9 mouse cellular contexts compared by ENCODE assay signal in the genomic region with DNA sequence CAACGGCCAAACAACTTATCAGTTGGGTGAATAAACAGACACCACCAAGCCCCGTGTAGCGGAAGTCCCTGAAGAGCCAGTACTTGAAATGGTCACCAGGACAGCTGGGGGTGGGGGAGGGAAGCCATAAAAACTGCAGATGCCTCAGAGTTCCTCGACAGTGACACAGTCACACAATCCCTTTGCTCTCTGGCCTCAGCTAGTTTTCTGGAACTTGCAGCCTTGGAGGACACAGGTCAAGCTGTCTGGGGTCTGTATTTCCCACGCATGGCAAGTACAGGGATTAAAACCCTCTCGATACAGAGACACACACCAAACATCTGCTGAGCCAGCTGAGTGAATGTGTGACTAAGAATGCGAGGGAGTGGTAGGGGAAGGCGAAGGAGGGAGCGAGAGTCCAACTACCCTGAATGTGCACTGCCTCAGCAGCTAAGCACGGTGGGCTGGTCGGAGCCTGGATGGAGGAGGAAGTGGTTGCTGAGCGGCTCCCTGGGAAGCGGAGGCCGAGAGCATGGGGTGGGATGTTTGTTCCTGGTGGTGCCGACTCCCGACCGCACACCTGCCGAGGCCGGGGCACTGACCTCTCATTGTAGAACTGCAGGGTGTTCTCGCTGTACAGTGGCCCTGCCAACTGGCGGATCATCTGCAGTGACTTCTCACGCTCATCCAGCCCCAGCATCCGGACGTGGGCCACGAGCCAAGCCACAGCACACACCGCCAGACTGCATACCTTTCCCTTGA. TPM values are rescaled to one million over a fixed set of nuclear protein-coding genes. Genes with fewer than 3 reads are reported as not detected.
DNase-seq lines count a peak whose midpoint lies in the region; ATAC-seq and TF ChIP-seq lines count a peak whose summit lies in the region.
"Had no signal": no experiment of that assay in that cellular context is flagged by ENCODE, and none has a peak within 500 bp of the region (broad histone marks: within the 10 kb centered on the region; RNA-seq: fewer than 3 reads in every experiment).

No protein-coding gene starts in this region.

- H3K4me2 ChIP-seq in heart, embryonic 11.5 days: no peak overlapping the region
- H3K4me2 ChIP-seq in midbrain, embryonic 15.5 days: no peak overlapping the region

- no peak for TF ChIP-seq CTCF in olfactory bulb, adult 2 months (IDR thresholded peaks at IDR 0.05; ENCODE audit: insufficient read depth, low read depth, low read length)

- TF ChIP-seq POLR2A in olfactory bulb, adult 2 months (IDR thresholded peaks at IDR 0.05; ENCODE audit: insufficient read depth, low read depth, low read length): no peak

- no peaks in the 10 kb centered on the region for H3K27me3 ChIP-seq in heart, embryonic 11.5 days (ENCODE audit: control insufficient read depth, insufficient read depth, low read length)
- no peaks in the 10 kb centered on the region for H3K27me3 ChIP-seq in midbrain, embryonic 15.5 days (replicated peaks)

- 78% methylated on average over 26 of the region's 26 CpGs for WGBS in heart, embryonic 11.5 days (ENCODE audit: insufficient replicate concordance)
- WGBS in olfactory bulb, adult 2 months: 69% methylated on average over 26 of the region's 26 CpGs
- WGBS in midbrain, embryonic 15.5 days: 88% methylated on average over 26 of the region's 26 CpGs

- no peaks in the 10 kb centered on the region for H3K9me3 ChIP-seq in heart, embryonic 11.5 days (replicated peaks; ENCODE audit: control insufficient read depth, low read length)
- H3K9me3 ChIP-seq in midbrain, embryonic 15.5 days: no peaks in the 10 kb centered on the region

- peaks cover 35% of the 10 kb centered on the region for H3K36me3 ChIP-seq in heart, embryonic 11.5 days (ENCODE audit: control insufficient read depth, insufficient read depth, low read length)
- peaks cover 50% of the 10 kb centered on the region for H3K36me3 ChIP-seq in midbrain, embryonic 15.5 days (replicated peaks)

- DNase-seq in right cerebral cortex, adult 2 months (ENCODE audit: low spot score in 2 of 2): peak; percentile 41 to 50
- DNase-seq in right cerebral cortex, postnatal 4 days: no peak
- DNase-seq in kidney, postnatal 36 days: peak; percentile 84 to 89
- DNase-seq in adrenal gland, adult 8-10 months: no peak

- peak overlapping the region; percentile 46; the same call in 1 of the 2 replicates for H3K27ac ChIP-seq in heart, embryonic 11.5 days (ENCODE audit: low read depth, low read length)
- peak overlapping the region; percentile 17; the same call in 1 of the 2 replicates for H3K27ac ChIP-seq in olfactory bulb, adult 2 months (ENCODE audit: insufficient read depth, low read depth, low read length)
- H3K27ac ChIP-seq in midbrain, embryonic 15.5 days: no peak overlapping the region

- H3K9ac ChIP-seq in heart, embryonic 11.5 days (ENCODE audit: low read depth, low read length): no peak overlapping the region
- H3K9ac ChIP-seq in midbrain, embryonic 15.5 days: no peak overlapping the region

- no peak overlapping the region for H3K4me3 ChIP-seq in heart, embryonic 11.5 days (ENCODE audit: low read depth, low read length)
- H3K4me3 ChIP-seq in olfactory bulb, adult 2 months (ENCODE audit: insufficient read depth, low read depth, low read length): no peak overlapping the region
- no peak overlapping the region for H3K4me3 ChIP-seq in midbrain, embryonic 15.5 days

- H3K4me1 ChIP-seq in heart, embryonic 11.5 days (ENCODE audit: control insufficient read depth, insufficient read depth, low read length): peaks cover 13% of the 10 kb centered on the region
- peaks cover 15% of the 10 kb centered on the region for H3K4me1 ChIP-seq in olfactory bulb, adult 2 months (ENCODE audit: control insufficient read depth, insufficient read depth, low read length)
- no peaks in the 10 kb centered on the region for H3K4me1 ChIP-seq in midbrain, embryonic 15.5 days

- no peak for ATAC-seq in heart, embryonic 11.5 days (replicated peaks; ENCODE audit: insufficient number of reproducible peaks, low FRiP score, low TSS enrichment)
- ATAC-seq in erythroblast, adult 5-6 weeks (replicated peaks; ENCODE audit: low FRiP score, poor library complexity, severe bottlenecking): no peak
- ATAC-seq in midbrain, embryonic 15.5 days (replicated peaks): no peak

RNA-seq across cellular contexts. Expression of gene Csf3, which starts 8.1 kb away (rescaled TPM):
- not detected in 2 replicates for polyA plus RNA-seq in heart, embryonic 11.5 days (2014; fragmentation: Nextera tagmentation; extraction: Ambion mirVana)
- polyA plus RNA-seq in olfactory bulb, adult 2 months (2012; ENCODE audit: insufficient read depth, insufficient read length, low replicate concordance, missing spikeins): not detected in 2 replicates
- not detected in 2 replicates for total RNA-seq in erythroblast, adult 5-6 weeks (2015; ENCODE audit: low replicate concordance)
- total RNA-seq in erythroblast, adult 5-6 weeks (2017; ENCODE audit: low replicate concordance): not detected in 2 replicates
- not detected for total RNA-seq in adrenal gland, adult 8-10 months (2022)
- polyA plus RNA-seq in midbrain, embryonic 15.5 days (2015; fragmentation: Nextera tagmentation; extraction: Ambion mirVana): not detected in 2 replicates
- total RNA-seq: left cerebral cortex, postnatal 10 days had no signal

RNA-seq across cellular contexts. Expression of gene Med24, which starts 20.1 kb away (rescaled TPM):
- 31.6 and 42.1 TPM in 2 replicates for polyA plus RNA-seq in heart, embryonic 11.5 days (2014; fragmentation: Nextera tagmentation; extraction: Ambion mirVana)
- polyA plus RNA-seq in olfactory bulb, adult 2 months (2012; ENCODE audit: insufficient read depth, insufficient read length, low replicate concordance, missing spikeins): not detected in 2 replicates
- total RNA-seq in erythroblast, adult 5-6 weeks (2015; ENCODE audit: low replicate concordance): 8.8 and 17.3 TPM in 2 replicates
- 10.3 and 17.6 TPM in 2 replicates for total RNA-seq in erythroblast, adult 5-6 weeks (2017; ENCODE audit: low replicate concordance)
- total RNA-seq in adrenal gland, adult 8-10 months (2022): 10 to 100 TPM; 47.7 to 63.3 (median 55.7) TPM
- polyA plus RNA-seq in midbrain, embryonic 15.5 days (2015; fragmentation: Nextera tagmentation; extraction: Ambion mirVana): 82.9 and 84.8 TPM in 2 replicates

RNA-seq across cellular contexts. Expression of gene Psmd3, which starts 26.8 kb away (rescaled TPM):
- polyA plus RNA-seq in heart, embryonic 11.5 days (2014; fragmentation: Nextera tagmentation; extraction: Ambion mirVana): 122 and 131 TPM in 2 replicates
- polyA plus RNA-seq in olfactory bulb, adult 2 months (2012; ENCODE audit: insufficient read depth, insufficient read length, low replicate concordance, missing spikeins): not detected in 2 replicates
- 10.2 and 14.2 TPM in 2 replicates for total RNA-seq in erythroblast, adult 5-6 weeks (2015; ENCODE audit: low replicate concordance)
- 15.4 and 26.9 TPM in 2 replicates for total RNA-seq in erythroblast, adult 5-6 weeks (2017; ENCODE audit: low replicate concordance)
- 100 to 1,000 TPM; 115 to 121 (median 117) TPM for total RNA-seq in adrenal gland, adult 8-10 months (2022)
- 198 TPM in 2 replicates for polyA plus RNA-seq in midbrain, embryonic 15.5 days (2015; fragmentation: Nextera tagmentation; extraction: Ambion mirVana)

RNA-seq across cellular contexts. Expression of gene Thra, which starts 31.3 kb away (rescaled TPM):
- polyA plus RNA-seq in heart, embryonic 11.5 days (2014; fragmentation: Nextera tagmentation; extraction: Ambion mirVana): 32.2 and 35.7 TPM in 2 replicates
- 251 and 495 TPM in 2 replicates for polyA plus RNA-seq in olfactory bulb, adult 2 months (2012; ENCODE audit: insufficient read depth, insufficient read length, low replicate concordance, missing spikeins)
- 1.9 and 5.0 TPM in 2 replicates for total RNA-seq in erythroblast, adult 5-6 weeks (2015; ENCODE audit: low replicate concordance)
- 4.3 and 8.1 TPM in 2 replicates for total RNA-seq in erythroblast, adult 5-6 weeks (2017; ENCODE audit: low replicate concordance)
- total RNA-seq in adrenal gland, adult 8-10 months (2022): 100 to 1,000 TPM in 1 of 4 experiments, 10 to 100 TPM in 3; 67.1 to 111 (median 82.9) TPM
- polyA plus RNA-seq in midbrain, embryonic 15.5 days (2015; fragmentation: Nextera tagmentation; extraction: Ambion mirVana): 151 and 158 TPM in 2 replicates

RNA-seq across cellular contexts. Expression of gene Gsdma, which starts 45.0 kb away (rescaled TPM):
- polyA plus RNA-seq in heart, embryonic 11.5 days (2014; fragmentation: Nextera tagmentation; extraction: Ambion mirVana): not detected in 2 replicates
- polyA plus RNA-seq in olfactory bulb, adult 2 months (2012; ENCODE audit: insufficient read depth, insufficient read length, low replicate concordance, missing spikeins): not detected in 2 replicates
- total RNA-seq in erythroblast, adult 5-6 weeks (2015; ENCODE audit: low replicate concordance): not detected in 2 replicates
- not detected in 2 replicates for total RNA-seq in erythroblast, adult 5-6 weeks (2017; ENCODE audit: low replicate concordance)
- not detected for total RNA-seq in adrenal gland, adult 8-10 months (2022)
- not detected in 2 replicates for polyA plus RNA-seq in midbrain, embryonic 15.5 days (2015; fragmentation: Nextera tagmentation; extraction: Ambion mirVana)

Comparison
In these comparisons a context has a peak if more than half of its experiments do, and no peak if none do; other contexts are left out.
1. DNase-seq: peak in right cerebral cortex, adult 2 months (2 of 2) and kidney, postnatal 36 days (2 of 2); none in right cerebral cortex, postnatal 4 days (single experiment) and adrenal gland, adult 8-10 months (single experiment).
2. RNA of gene Psmd3, which starts 26.8 kb away (polyA plus RNA-seq): 198 TPM in midbrain, embryonic 15.5 days and 122 to 131 TPM in heart, embryonic 11.5 days; not detected in olfactory bulb, adult 2 months; every median in the first group is over 100 times any median in the second.